Mouse (Mus musculus): ENCODE results near the gene Ints6l. TPM values are rescaled to one million over a fixed set of nuclear protein-coding genes. Genes with fewer than 3 reads are reported as not detected.

Gene Ints6l
- 4.9 and 8.3 TPM in 2 replicates for polyA plus RNA-seq (2012; rRNA removed)

GRCm38 (mm10) chrX:56454671-56455371, at the start of gene Ints6l:
Ints6l (plus strand) TSS chrX:56454857.
- peak; percentile 54 for DNase-seq (ENCODE audit: low read depth, low spot score)
- WGBS = 20% methylated on average over 22 of the region's 22 CpGs

GRCm38 (mm10) chrX:56405482-56405881, 49.2 kb upstream of the Ints6l start:
- DNase-seq (ENCODE audit: low read depth, low spot score) = no peak
- WGBS = 75% methylated on average over 1 of the region's 1 CpGs

- DNase-seq (ENCODE audit: low read depth, low spot score) = no peak
- WGBS = 68% methylated on average over 5 of the region's 5 CpGs
Measured at GRCm38 (mm10) chrX:56406128-56406527, 48.5 kb upstream of the Ints6l start.

- WGBS = 58% methylated on average over 3 of the region's 3 CpGs
- DNase-seq (ENCODE audit: low read depth, low spot score) = no peak
Measured at GRCm38 (mm10) chrX:56416277-56416676, 38.4 kb upstream of the Ints6l start.

GRCm38 (mm10) chrX:56417541-56417940, 37.1 kb upstream of the Ints6l start:
- WGBS = 67% methylated on average over 4 of the region's 4 CpGs
- DNase-seq (ENCODE audit: low read depth, low spot score) = no peak

GRCm38 (mm10) chrX:56430601-56431000, 24.1 kb upstream of the Ints6l start:
- no peak for DNase-seq (ENCODE audit: low read depth, low spot score)
- WGBS = 60% methylated on average over 2 of the region's 2 CpGs

GRCm38 (mm10) chrX:56435758-56436283, 18.8 kb upstream of the Ints6l start:
- 74% methylated on average over 7 of the region's 7 CpGs for WGBS

GRCm38 (mm10) chrX:56446487-56447428, 7.9 kb upstream of the Ints6l start:
- WGBS = 80% methylated on average over 11 of the region's 11 CpGs
- no peak for DNase-seq (ENCODE audit: low read depth, low spot score)

More at GRCm38 (mm10) chrX:56435758-56436283, 18.8 kb upstream of the Ints6l start:
- DNase-seq (ENCODE audit: low read depth, low spot score) = no peak

- WGBS = 75% methylated on average over 4 of the region's 4 CpGs
- no peak for DNase-seq (ENCODE audit: low read depth, low spot score)
Measured at GRCm38 (mm10) chrX:56447524-56448015, 7.1 kb upstream of the Ints6l start, which contains the start of gene Gm2174. Gm2174 (plus strand) TSS chrX:56447965.

GRCm38 (mm10) chrX:56455372-56456246, 952 bp downstream of the Ints6l start:
- WGBS = 20% methylated on average over 52 of the region's 65 CpGs
- DNase-seq (ENCODE audit: low read depth, low spot score) = peak; percentile 38

GRCm38 (mm10) chrX:56456379-56456778, 1.7 kb downstream of the Ints6l start:
- WGBS = 16% methylated on average over 8 of the region's 8 CpGs
- DNase-seq (ENCODE audit: low read depth, low spot score) = no peak

- DNase-seq (ENCODE audit: low read depth, low spot score) = no peak
- WGBS = 24% methylated on average over 14 of the region's 14 CpGs
Measured at GRCm38 (mm10) chrX:56462020-56462933, 7.6 kb downstream of the Ints6l start.

- 72% methylated on average over 1 of the region's 1 CpGs for whole genome bisulfite sequencing
- no peak for DNase-seq (ENCODE audit: low read depth, low spot score)
Measured at GRCm38 (mm10) chrX:56464906-56465305, 10.2 kb downstream of the Ints6l start.

GRCm38 (mm10) chrX:56467688-56468087, 13.0 kb downstream of the Ints6l start:
- 34% methylated on average over 4 of the region's 4 CpGs for WGBS
- no peak for DNase-seq (ENCODE audit: low read depth, low spot score)

GRCm38 (mm10) chrX:56468422-56468821, 13.8 kb downstream of the Ints6l start:
- no peak for DNase-seq (ENCODE audit: low read depth, low spot score)
- 39% methylated on average over 6 of the region's 6 CpGs for WGBS

GRCm38 (mm10) chrX:56474035-56474434, 19.4 kb downstream of the Ints6l start:
- no peak for DNase-seq (ENCODE audit: low read depth, low spot score)
- 41% methylated on average over 8 of the region's 8 CpGs for WGBS

- 75% methylated on average over 3 of the region's 3 CpGs for WGBS
- no peak for DNase-seq (ENCODE audit: low read depth, low spot score)
Measured at GRCm38 (mm10) chrX:56477553-56477952, 22.9 kb downstream of the Ints6l start.

GRCm38 (mm10) chrX:56481906-56482305, 27.2 kb downstream of the Ints6l start:
- 76% methylated on average over 3 of the region's 3 CpGs for WGBS
- DNase-seq (ENCODE audit: low read depth, low spot score) = no peak
